Mouse (Mus musculus): Measurements from ENCODE around the gene Azin2.

Azin2 gene

DNA sequence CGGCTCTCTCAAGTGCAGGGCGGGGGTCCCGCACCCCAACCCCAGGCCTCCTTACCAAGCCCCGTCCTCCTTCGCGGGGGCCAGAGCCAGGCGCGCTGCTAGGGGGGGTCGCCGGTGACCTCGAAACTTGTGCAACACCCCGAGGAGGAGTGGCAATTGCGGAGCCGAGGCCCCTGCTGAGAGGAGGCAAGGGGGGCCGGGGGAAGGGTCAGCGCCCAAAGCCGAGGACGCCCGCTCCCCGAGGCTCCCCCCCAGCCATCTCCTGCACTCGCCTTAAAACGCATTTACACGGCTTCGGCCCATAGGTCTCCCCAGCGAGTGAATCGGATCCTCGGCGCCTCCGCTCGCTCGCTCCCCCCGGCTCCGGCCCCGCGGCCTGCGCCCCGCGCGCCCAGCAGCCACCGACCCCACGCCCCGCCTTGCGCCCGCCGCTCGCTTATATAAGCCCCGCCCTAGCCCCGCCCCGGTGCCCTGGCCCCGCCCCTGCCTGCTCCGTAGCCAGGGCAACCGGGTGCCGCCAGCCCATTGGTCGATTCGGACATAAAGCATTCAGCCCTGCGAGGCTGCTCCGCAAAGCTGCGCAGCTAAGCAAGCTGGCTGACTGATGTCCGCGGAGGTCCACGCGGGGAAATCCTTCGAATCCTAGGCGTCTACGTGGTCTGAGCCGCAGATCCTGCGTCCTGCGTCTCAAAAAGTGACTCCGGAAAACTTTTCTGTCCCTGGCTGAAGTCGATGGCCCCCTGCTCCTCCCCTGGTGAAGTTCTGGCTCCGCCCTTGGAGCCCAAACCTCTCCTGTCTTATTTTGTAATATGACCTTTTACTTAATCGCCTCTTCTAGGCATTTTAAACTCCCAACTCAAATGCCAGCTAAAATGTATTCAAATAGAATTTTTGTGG lies at the start of gene Azin2:
Gene Azin2 (minus strand): TSS at position 414 of the 897 bp plus-strand sequence.
- DNase-seq = peak; percentile 92 to 95

GRCm38 (mm10) chr4:129011604-129012121 lies 49.4 kb upstream of the Azin2 start:
- DNase-seq = peak in 1 of 2 experiments; percentile 64

- DNase-seq = no peak
Observed at GRCm38 (mm10) chr4:129009521-129009920, 47.3 kb upstream of the Azin2 start.

GRCm38 (mm10) chr4:129008672-129009071 lies 46.4 kb upstream of the Azin2 start:
- DNase-seq = no peak

DNA sequence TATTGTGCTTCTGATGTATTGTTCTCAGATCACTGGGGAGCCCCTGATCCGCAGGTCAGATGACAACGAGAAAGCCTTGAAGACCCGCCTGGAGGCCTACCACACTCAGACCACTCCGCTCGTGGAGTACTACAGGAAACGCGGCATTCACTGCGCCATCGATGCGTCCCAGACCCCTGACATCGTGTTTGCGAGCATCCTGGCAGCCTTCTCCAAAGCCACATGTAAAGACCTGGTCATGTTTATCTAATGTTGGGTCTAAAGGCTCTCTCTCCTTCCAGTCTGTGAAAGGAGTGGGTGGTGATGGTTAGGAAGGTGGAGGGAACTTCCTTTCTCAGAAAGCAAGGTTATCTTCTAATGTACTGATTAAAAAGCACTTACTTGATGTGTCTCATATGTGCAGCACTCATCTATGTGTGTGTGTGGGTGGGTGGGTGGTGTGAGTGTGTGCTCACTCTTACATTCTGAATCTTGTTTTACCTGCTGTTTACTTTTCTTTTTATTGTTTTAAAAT lies 45.8 kb upstream of the Azin2 start:
- no peak for DNase-seq

GRCm38 (mm10) chr4:129003720-129004119 lies 41.5 kb upstream of the Azin2 start:
- DNase-seq = no peak

DNA sequence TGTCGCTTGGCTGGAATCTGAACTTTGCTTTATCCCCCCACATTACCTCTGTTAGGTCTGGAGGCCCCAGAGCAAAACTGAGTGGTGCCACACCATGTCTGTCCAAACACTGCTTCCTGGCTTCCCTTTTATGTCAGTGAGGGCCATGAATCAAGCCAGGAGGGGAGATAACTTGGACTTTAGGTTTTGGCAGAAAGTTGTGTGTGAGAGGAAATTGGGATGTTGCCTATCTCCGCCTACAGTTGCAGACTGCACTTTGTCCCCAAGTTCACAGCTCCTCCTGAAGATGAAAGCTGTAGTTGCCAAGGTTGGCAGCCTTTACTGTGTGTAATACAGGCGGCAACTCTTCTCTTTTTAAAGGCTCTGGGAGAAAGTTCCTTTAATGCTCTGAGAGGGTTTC lies 38.5 kb upstream of the Azin2 start:
- DNase-seq = peak; percentile 75 to 87

- no peak for DNase-seq
Observed at GRCm38 (mm10) chr4:128998401-128998800, 36.2 kb upstream of the Azin2 start.

- no peak for DNase-seq
Observed at GRCm38 (mm10) chr4:128997258-128997657, 35.0 kb upstream of the Azin2 start.

GRCm38 (mm10) chr4:128995238-128995637 lies 33.0 kb upstream of the Azin2 start:
- DNase-seq = no peak

- DNase-seq = peak in 1 of 2 experiments; percentile 65
Observed at GRCm38 (mm10) chr4:128993675-128994074, 31.4 kb upstream of the Azin2 start.

DNA sequence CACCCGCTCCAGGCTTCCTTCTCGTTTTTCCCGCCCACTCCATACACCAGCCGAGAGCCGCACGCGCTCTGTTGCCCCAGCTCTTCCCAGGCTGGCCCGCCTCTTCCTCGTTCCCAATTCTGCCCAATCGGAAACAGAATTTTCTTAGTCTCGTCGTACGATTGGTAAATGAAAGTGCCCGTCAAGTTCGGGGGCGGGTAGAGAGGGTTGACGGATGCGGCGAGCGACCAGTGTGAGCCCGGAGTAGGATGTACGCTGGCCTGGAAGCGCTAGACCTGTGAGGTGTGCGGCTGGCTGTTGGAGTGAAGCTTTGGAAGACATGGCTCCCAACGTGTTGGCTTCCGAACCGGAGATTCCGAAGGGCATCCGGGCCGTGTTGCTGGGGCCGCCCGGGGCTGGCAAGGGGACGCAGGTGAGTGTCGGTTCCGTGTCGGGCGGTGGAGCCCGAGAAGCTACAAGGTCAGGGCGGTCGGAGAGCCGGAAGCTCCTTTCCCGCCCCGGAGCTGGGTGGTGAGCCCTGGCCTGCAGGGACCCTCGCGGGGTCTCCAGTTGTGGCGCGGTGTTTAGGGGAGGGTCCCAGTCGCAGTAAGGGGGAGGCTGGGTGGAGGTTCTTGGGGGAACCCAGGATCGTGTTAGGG lies 30.9 kb upstream of the Azin2 start:
- DNase-seq = peak; percentile 94 to 95

DNA sequence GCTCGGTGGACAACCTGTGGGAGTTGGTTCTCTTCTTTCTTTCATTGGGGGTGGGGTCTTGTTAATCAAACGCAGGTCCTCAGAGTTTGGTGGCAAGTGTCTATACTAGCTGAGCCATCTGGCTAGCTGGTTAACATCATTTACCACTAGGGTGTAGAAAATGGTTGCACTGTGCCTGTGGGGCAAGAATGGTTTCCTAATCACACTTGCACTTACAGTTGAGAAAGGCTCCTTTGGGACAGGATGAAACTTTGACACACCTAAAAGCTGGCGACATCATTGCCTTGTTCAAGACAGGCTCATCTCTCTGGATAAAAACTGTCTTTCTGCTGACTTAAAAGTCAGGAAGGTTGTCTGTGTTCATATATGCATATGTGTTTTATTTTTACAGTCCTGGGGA lies 29.9 kb upstream of the Azin2 start:
- DNase-seq = no peak

GRCm38 (mm10) chr4:128991500-128992008 lies 29.3 kb upstream of the Azin2 start, which contains the start of gene Ak2:
Gene Ak2, plus strand, starts transcription at chr4:128991958.
- DNase-seq = no peak

GRCm38 (mm10) chr4:128989678-128990077 lies 27.4 kb upstream of the Azin2 start:
- DNase-seq = peak; percentile 85 to 89

DNA sequence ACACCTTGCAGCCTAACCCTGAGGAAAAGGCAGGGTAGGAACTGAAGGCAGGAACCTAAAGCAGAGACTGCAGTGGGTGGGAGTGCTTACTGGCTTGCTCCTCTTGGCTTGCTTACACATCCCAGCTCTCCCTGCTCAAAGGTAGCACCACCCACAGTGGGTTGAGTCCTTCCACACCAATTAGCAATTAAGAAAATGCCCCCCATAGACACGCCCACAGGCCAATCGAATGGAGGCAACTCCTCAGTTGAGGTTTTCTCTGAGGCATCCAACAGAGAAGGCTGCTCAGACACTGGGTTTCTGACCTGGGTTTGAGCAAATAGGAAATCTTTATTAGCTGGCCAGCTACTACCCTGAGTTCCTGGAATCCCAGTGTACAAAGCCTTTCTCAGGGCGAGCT lies 26.7 kb upstream of the Azin2 start:
- peak; percentile 59 to 74 for DNase-seq

DNA sequence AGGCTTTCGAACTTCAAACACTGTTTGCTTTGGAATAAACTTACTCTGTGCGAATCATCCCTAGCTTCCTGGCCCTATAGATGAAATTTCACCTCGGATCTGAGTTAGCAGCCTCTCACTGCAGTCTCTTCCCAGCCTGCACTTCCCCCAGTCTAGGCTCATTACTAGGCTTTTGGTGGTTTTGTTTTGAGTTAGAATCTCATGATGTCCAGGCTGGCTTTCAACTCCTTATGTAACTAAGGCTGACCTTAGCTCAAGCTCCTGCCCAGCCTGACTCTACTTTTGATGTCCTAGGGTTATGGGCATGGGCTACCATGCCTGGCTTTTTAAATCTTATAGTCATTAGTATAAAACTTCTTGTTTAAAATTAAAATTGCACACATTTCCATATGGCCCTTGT lies 22.4 kb upstream of the Azin2 start:
- DNase-seq = peak; percentile 55 to 76

DNA sequence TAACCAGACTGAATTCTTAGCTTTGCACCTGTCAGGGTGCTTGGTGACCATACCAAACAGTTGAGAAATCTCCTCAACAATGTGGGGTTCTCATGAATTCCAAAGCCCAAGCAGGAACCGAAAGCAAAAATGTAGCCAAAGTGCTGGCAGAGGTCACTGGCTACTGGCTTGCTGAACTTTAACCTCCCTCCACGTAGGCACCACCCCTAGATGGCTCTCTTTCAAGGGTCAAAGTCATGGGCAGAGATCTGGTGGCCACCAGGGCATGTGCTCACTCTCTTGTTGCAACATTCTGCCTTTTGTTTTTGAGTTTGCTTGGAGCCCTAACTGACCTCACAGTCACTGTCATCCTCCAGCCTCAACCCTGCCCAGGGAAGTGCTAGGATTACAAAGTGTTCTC lies 21.4 kb upstream of the Azin2 start:
- peak; percentile 78 to 89 for DNase-seq

GRCm38 (mm10) chr4:128983151-128983550 lies 20.9 kb upstream of the Azin2 start:
- DNase-seq = peak; percentile 55 to 77

DNA sequence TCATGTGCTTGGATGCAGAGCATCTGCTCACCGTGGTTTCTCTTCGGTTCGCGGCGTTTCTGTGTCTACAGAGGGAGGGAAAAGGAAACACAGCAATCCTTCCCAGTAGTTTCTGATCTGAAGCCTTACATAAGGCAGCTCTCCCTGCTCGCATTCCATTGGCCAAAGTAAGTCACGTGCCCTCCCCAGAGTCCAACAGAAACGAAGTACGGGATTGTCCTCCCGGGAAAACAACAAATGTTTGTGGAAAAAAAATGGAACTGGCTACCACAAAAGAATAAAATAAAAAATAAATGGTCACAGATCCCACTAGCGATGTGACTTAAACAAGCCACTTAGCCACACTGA lies 19.6 kb upstream of the Azin2 start:
- peak in 1 of 2 experiments; percentile 53 for DNase-seq

- no peak for DNase-seq
Observed at GRCm38 (mm10) chr4:128980890-128981832, 18.9 kb upstream of the Azin2 start.

- peak; percentile 63 to 73 for DNase-seq
Observed at GRCm38 (mm10) chr4:128978634-128979033, 16.4 kb upstream of the Azin2 start.

All from kidney, postnatal 36 days (tissue).